Mouse (Mus musculus) T-helper 2 cell (primary cell): ENCODE results near the gene Ptprb.

Experiments
- in situ Hi-C: fragments of 300-600 bp; cut with MboI, MseI; formaldehyde crosslinking; loops from one replicate; pipeline ENCODE4 v1.15.1; 2025; ENCODE audit warnings: high pct_unique_total_duplicates

The Ptprb gene

DNA sequence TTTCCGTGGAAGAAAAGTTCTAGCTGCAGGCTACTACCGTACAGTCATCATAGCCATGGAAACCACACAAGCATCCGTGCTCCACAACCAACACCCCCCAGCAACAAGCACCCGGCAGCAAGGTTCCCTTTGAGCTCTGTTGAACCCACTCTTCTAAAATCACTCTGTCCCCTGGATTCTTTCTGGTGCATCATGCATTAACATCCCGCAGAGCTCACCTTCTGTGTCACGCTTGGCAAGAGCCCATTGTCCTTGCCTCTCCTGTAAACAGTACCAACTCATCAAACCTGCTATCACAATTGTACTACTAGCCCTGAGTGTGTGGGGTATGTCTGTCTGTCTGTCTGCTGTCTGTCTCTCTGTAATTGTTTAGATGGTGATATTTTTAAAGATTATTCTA is 98.8 kb downstream of the Ptprb start:
- in situ Hi-C loops = no loop called here

DNA sequence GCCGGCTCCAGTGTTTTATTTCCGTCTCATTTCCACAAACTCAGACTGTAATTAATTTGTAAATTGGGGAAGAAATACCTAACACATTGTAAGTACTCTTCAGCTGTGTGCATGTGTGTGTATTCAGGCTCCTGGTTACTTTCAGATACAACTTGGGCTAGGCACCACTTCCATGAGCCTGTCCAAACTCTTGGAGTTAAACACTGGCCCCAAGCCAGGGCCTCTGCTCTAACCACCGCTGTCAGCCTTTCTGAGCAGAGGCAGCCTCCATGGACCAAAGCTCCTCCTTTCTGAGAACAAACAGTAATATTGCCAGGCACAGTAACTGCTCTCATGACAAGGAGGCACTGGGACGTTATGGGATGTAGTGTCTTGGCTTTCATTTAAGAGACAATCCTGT is 101.5 kb downstream of the Ptprb start:
- in situ Hi-C loops = no loop called here

DNA sequence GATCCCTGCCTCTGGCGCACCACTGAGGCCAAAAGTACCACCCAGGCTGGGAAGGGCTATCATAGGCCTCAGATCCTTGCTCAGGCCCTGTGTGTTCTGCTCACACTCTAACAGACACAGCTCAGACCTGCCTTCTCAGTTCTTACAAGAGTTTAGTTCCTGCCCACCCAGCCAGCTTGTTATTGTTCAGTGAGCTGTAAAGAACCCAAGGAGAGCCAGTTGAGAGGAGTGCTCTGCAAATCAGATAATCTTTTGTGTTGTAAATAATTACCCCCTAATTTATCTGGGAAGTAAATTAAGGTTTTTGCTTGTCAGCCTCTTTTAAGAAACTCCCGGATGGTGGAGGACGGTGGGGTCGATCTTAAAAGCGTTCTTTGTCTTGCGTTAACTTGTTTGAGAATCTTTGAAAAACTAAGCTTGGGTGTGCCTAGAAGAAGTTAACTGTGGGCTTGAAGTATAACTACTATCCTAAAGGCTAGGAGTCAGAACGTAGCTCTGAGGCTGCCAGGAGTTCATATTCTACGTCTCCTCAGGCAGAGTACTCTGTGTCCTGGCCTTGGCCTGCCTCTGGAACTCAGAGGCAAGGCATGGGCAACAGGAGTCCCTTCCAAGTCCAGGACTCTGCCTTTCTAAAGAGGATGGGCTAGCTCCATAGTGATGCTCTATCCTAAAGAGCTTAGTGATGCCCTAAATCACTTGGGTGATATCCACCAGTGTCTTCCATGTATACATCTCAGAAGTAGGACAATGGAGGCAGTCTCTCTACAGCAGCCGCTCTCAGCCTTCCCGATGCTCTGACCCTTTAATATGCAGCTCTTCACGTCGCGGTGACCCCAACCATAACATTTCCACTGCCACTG is 107.7 kb downstream of the Ptprb start:
- in situ Hi-C loops = no loop called here

DNA sequence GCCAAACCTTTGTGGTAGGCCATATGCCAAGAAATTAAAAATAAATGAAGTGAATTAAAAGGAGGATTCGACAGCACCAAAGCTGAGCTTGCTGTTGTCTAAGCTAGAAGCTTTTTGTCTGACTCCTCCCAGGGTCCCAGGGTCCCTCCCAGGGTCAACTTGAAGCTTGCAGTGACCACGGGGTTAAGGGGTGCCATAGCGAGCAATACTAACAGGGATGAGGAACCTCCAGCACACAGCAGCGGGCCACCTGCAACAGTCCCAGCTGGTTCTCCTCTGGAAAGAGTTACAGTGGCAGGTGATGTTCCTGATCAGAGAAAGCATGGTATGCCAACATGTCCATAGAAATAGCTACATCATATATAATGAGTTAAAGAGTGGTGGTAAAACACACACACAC is 109.1 kb downstream of the Ptprb start:
- in situ Hi-C loops = no loop called here

DNA sequence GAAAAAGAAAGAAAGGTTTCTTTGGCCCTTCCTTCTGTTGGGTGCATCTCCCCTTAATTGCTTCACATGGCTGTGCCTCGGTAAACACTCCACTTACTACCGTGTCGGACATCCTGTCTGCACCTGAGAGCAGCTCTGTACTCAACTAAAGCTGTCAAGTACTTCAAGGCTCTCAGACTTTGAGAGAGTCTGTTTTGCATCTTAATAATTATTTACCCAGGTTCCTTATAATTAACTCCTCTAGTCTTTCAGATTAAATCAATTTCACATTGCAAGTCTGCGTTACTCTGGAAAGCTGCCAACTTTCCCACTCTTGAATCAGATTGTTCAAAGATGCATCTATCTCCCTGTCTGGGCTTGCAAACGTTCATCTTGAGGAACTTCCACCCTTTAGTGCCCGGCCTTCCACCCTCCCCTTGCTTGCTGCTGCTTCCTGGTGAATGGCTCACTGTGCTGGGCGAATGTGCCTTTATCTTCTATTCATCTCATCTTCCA is 111.1 kb downstream of the Ptprb start:
- in situ Hi-C loops = no loop called here

DNA sequence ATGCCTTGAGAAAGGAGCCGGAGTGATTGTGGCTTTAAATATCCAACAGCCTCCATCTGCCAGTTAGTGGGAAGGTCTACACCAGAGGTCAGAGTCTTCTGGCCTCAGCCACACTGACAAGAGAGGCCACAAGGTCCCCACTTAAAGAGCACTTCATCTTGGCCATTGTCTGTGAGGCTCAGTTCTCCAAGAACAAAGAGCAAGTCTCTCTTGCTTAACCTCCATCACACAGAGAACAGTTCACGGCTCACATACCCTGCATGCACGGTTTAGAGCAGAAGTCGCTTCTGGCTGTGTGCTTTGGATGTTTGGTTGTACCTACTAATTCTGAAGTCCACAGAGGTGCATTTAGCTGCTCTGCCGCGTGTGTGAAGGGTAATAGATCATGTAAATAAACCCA is 113.5 kb downstream of the Ptprb start:
- in situ Hi-C loops = no loop called here

DNA sequence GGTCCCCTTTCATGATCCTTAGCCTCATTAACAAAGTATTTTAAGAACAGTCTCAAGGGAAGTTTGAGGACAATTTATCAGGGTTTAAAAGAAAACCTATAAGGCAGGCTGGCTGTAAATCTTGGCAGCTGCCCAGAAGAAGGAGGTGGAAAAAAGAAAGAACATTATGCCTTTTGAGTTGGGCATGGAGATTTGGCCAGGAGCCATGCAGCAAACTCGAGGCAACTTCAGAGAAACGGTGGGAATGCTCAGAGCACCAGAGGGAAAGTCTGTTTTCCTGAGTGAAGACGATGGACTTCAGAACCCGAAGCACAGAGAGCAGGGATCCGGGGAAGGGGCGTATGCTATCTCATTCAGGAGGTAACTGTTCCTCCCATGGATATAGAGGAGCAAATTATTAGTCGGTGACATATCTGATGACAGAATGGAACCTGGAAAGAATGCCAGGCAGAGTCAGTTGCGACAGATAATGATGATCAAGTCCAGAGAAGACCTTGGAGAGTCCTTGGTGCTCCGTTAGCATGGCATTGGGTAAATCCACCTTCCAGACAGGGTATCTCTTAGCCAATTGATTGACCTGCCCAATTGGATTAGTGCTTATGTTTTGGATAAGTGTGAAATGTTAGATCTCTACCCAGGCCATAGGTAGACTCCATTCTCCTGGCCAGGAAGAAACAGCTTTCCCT is 118.6 kb downstream of the Ptprb start:
- in situ Hi-C loops = loop anchor here (10.0 kb wide), 1 partner anchor 611 kb away; no protein-coding TSS in a partner anchor

DNA sequence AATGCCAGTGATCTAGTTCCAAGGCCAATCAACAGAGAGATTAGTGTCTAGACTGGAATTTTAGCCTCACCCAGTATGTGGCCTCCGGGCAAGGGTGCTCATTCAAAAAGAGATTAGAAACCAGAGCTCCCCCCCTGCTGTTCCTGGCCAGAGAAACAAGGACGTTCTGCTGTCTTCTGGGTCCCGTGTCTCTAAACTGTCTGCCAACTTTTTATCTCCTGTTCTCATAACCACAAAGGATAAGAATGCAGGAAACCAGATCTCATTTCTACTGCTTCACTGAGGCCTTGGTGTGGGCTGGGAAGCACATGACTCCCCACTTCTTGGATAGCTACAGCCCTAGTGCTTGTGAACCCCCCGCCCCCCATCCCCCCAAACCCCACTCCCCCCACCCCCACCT is 119.3 kb downstream of the Ptprb start:
- in situ Hi-C loops = loop anchor here (10.0 kb wide), 1 partner anchor 610 kb away; no protein-coding TSS in a partner anchor

DNA sequence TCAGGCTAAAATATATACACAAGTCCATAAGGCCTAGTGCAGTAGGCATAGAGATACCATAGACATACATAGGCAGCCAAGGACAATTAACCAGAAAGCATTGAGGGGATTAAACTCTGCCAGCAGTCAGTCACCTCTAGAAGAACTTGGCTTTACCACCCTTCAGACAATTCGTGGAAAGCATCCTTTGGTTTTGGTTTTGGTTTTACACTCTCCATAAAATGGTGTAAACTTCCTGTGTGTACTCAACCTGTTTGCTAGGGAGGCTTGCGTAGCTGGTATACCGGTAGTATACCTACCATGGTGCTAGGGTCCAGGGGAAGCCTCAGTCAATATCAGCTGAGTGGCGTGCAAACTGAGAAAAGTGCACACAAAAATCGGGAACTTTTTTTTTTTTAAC is 121.0 kb downstream of the Ptprb start:
- in situ Hi-C loops = loop anchor here (10.0 kb wide), 1 partner anchor 609 kb away; no protein-coding TSS in a partner anchor

DNA sequence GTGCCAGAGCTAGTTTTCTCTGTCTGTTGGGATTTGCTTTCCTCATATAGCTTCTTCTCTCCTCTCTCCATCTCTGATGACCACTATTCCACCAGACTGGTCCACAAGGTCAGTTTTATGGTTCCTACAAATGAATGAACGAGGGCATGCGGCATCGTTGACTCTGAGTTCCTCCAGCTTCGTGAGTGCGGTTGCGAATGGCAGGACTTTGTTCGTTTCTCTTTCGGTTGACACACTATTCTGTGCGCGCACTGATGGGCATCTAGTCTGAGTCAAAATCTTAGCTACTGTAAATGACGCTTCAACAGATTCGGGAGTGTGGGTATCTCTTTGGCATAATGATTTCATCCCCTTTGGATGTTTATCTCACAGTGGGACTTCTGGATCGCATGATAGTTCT is 121.6 kb downstream of the Ptprb start:
- in situ Hi-C loops = loop anchor here (10.0 kb wide), 1 partner anchor 608 kb away; no protein-coding TSS in a partner anchor

DNA sequence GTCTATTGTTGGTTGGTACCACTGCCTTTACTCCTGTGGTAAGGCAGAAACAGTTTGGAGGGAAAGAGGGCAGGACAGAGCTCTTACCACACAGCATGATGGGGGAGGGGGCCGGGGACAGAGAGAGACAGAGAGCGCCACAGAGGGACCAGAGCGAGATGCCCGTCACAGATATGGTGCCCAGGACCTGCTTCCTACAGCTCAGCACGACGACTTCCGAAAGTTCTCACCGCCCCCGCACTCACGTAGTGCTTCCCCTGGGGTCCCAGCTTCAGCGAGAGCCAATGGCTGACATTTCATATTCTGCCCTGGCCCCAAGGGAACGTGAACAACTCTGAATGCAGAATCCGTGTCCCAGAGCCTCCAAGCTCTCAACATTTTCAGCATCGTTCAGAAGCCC is 122.2 kb downstream of the Ptprb start:
- in situ Hi-C loops = loop anchor here (10.0 kb wide), 1 partner anchor 607 kb away; no protein-coding TSS in a partner anchor

DNA sequence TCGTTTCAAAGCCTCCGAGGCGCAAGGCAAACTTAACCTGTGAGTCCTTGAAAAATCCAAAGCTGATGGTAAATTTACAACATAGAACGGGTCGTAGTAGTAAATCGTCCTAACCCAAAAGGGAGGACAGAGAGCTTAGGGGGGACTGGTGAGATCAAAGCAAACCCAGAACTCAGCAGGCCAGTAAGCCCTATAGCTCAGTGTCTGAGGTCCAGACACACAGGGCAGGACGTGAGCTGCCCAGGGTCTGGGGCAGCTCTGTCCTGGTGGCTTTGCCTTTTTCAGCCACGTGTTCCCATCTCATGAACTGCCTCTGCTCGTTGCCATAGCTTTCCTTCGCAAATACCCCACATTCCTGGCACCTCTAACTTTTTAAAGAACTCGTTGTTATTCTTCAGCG is 122.7 kb downstream of the Ptprb start:
- in situ Hi-C loops = loop anchor here (10.0 kb wide), 1 partner anchor 607 kb away; no protein-coding TSS in a partner anchor

DNA sequence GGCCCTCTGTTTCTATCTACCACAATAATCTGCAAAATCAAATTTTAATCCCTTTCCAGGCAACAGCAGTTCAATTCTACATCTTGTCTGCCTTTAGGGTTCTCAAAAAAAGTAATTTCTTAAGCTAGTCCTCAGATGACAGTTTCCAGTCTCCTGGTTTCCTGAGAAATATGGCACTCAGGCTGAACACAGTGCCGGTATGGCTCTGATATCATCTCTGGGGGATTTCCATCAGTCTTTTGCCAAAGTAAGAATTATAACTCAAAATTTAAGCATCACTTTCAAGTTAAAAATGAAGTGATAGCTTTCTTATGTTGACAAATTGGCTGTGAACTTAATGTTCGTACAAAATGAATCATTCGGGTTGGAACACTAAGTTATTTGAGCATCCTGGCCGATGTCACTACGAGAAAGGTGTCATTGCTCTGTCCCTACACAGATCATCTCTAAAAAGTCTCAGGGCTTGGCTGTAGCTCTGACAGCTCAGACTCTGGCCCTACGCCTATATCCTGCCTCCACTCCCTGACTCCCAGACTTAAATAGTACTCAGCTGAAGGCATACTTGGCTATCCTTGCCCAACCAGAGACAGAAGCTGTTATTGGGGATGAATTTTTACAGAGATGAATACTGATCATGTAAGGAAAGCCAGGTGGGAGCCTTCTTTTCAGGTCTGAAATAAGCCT is 127.6 kb downstream of the Ptprb start:
- in situ Hi-C loops = no loop called here

DNA sequence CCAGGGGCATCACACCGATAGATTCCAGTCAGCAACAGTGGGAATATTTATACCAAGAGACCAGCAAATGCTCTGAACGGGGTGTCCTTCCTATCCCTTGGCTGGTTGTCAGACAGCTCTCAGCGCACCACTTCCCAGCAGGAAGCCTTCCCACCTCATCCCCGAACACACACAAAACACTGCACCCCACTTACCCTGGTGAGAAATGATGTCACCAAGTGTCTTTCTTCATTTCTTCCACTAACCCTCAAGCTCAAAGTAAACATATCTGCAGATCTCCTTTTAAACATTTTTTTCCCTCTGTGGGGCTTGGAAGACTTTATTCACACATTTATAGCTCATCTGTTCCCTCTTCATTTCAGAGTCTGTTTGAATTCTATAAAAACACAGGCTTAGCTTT is 128.4 kb downstream of the Ptprb start:
- in situ Hi-C loops = no loop called here

DNA sequence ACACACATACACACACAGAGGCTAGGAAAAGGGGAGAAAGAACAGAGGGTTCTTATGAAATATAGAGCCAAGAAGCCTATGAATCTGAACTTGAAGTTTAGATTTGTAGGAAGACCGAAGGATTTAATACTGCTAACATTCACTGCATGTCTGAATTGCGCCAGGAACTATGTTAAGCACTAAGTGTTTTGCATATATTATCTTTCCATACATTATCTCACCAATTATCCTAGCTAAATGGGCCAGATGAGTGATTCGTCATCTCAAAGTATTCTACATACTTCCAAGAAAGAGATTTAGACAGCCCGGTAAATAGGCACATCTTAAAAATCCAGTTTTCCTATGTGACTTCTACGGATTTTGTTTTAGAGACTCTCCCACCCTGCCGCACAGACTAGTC is 129.7 kb downstream of the Ptprb start:
- in situ Hi-C loops = no loop called here

DNA sequence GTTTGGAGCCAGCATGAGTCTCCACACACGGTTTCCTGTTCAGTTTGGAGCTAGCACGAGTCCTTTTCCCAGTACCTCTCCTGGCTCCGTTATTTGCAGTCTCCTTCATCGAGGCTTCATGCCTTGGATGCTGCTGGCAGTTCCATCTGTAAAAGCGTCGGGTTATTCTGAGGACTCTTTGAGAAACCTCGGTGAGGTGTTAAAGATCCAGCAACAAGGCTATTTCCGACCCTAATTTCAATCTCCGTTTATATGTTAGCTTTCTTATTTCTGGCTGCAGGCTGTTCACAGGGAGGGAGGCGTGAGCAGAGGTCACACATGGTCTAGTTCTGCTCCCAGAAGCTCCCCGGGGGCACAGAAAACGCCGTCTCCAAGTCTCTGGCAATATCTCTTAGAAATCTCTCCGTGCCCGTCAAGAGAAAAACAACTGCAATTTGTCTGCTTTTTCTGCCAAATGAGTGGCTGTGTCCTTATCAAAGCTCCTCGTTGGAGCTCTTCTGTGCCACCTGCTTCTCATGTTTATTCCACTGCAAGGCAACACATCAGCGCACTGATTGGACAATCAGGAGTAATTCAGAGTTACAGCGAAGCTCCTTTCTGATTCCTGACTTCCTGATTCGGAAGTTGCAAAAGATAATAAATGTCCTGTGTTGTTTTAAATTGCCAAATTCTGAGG is 132.5 kb downstream of the Ptprb start:
- in situ Hi-C loops = no loop called here

DNA sequence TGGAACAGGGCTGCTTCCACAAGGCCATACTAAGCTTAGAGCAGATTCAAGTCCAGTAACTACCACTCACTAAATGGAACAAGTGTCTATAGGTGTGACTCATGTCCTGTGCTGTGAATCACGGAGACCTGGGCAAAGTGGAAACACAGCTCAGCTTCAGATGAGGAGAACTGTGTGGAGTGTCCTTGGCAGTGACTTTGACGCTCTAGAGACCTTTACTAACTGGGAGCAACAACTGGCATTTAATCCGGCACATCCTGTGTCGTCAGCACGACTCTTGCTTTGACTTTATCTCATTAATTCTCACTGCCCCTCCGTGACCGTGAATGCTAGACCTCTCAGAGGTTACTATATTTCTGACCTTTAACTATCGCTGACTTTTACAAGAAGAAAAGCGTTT is 135.5 kb downstream of the Ptprb start:
- in situ Hi-C loops = no loop called here

DNA sequence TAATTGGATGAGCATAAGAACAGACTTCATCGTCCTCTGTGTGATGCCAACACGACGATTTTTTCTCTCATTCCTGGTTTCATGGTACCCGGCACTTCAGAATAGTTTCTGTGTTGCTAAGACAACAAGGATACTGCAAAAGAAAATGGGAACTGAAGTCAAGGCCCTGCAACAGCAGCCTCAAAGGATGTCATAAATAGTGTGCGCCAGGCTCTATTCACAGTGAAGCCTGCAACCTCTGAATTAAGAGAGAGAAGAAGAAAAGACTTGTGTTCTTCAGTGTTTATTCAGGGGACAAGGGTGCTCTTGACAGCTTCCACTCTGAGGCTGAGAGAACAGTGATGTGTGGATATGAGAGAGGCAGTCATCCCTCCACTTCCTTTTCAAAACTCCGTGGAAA is 140.8 kb downstream of the Ptprb start:
- in situ Hi-C loops = no loop called here

DNA sequence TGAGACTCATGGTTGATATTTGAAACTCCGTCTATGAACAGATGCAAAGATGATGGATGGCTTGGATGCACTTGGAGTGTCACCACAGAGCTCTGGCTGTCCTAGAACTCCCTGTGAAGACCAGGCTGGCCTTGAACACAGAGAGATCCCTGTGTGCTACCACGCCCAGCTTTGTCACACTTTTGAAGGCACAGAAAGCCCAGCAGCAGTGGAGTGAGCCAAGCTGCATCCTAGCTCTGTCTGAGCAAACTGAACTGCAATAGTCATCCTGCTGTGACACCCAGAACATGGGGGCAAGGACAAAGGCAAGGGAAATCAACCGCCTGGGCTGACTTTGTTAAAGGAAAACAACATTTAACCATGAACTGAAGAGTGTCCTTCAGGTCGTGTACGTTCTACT is 141.4 kb downstream of the Ptprb start:
- in situ Hi-C loops = no loop called here

DNA sequence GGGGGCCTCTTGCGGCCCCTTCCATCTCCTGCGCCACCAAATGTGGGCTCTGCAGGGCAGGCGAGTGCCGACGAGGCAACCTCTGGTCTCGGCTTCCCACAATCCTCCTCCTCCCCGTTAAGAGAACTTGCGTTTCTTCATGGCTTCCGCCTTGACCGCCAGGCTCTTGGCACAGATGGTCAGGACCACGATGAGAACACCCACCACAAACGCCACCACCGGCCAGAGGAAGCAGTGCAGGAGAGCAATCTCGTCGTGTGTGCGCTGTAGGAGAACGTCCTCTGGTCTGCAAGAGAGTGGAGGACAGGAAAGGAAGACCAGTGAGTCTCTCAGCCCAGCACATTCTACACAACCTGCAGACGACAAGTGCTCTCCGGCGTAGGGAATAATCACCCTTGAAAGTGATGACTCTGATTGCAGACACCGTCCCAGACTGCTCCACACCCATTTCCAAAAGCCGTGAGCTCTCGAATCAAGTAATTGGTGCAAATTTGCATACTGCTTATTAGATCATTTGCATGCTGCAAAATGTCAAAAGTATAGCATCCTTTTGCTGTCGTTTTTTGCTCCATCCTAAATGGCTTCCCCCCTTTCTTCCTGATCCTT is 142.9 kb downstream of the Ptprb start:
- in situ Hi-C loops = no loop called here

DNA sequence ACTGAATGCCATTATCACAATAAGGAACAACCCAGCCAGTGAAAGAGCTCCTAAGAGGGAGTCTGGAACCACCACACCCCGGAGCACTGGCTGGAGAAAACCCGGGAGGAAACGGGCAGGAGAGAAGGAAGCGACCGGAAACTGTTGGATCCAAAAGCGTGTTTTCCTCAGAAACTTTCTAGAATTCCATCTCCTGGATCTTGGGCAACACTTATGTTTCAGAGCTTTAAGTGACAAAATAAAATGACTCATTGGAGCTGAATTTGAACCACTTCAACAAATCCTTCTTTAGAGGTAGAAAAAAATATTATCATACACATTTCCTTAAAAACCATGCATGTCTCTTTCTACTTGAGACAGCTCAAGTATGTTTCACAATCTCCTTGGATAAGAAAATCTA is 145.7 kb downstream of the Ptprb start:
- in situ Hi-C loops = no loop called here
